Mouse (Mus musculus) kidney, postnatal 0 days (tissue): Measurements from ENCODE around the gene Srgap2. TPM values are rescaled to one million over a fixed set of nuclear protein-coding genes. Genes with fewer than 3 reads are reported as not detected.

Source experiments
- ATAC-seq: fragments of 200-750 bp; cut with Nextera tagmentation; replicated peaks from 2 replicates; pipeline ENCODE4 v1.8.0; 2017; ENCODE audit warnings: low read depth, moderate number of reproducible peaks, moderate TSS enrichment, moderate library complexity; ENCODE audit not compliant: low FRiP score
- DNase-seq: peaks from one replicate; pipeline ENCODE4 v3.0.0-alpha.2; 2016; ENCODE audit warnings: low spot score
- H3K27ac ChIP-seq: fragments of 300-500 bp; sonication (generic); 2 replicates; pipeline ENCODE4 v1.5.1; 2014; ENCODE audit warnings: mild to moderate bottlenecking
- H3K27me3 ChIP-seq: fragments of 300-500 bp; sonication (generic); 2 replicates; pipeline ENCODE4 v1.6.1; 2014; ENCODE audit warnings: low read length, mixed read lengths; ENCODE audit not compliant: insufficient read depth
- H3K36me3 ChIP-seq: fragments of 300-500 bp; sonication (generic); 2 replicates; pipeline ENCODE4 v1.6.1; 2014; ENCODE audit warnings: low read length, mixed read lengths; ENCODE audit not compliant: insufficient read depth
- H3K4me1 ChIP-seq: fragments of 300-500 bp; sonication (generic); replicated peaks from 2 replicates; pipeline ENCODE4 v1.6.1; 2014; ENCODE audit warnings: antibody characterized with exemption, low read length, mixed read lengths; ENCODE audit not compliant: insufficient read depth
- H3K4me2 ChIP-seq: fragments of 300-500 bp; sonication (generic); 2 replicates; pipeline ENCODE4 v1.6.1; 2014; ENCODE audit warnings: mild to moderate bottlenecking, low read length, moderate library complexity, mixed read lengths
- H3K4me3 ChIP-seq: fragments of 300-500 bp; sonication (generic); replicated peaks from 2 replicates; pipeline ENCODE4 v1.5.1; 2014; ENCODE audit warnings: low read depth, low read length
- H3K9ac ChIP-seq: fragments of 300-500 bp; sonication (generic); 2 replicates; pipeline ENCODE4 v1.6.1; 2014; ENCODE audit warnings: low read depth, low read length
- H3K9me3 ChIP-seq: fragments of 300-500 bp; sonication (generic); replicated peaks from 2 replicates; pipeline ENCODE4 v1.6.1; 2016; ENCODE audit warnings: low read length, inconsistent platforms, mixed read lengths
- CTCF ChIP-seq: IDR thresholded peaks from 2 replicates; pipeline ENCODE4 v1.5.1; 2016; ENCODE audit warnings: antibody characterized with exemption, low read depth, mild to moderate bottlenecking, moderate library complexity
- WGBS: fragments of 180-500 bp; shearing (Covaris S2); extraction: QIAGEN DNeasy Blood & Tissue Kit; methylation state at CpG from one replicate; pipeline ENCODE4 v1.1.7; 2014; 5-methylcytosine and 5-hydroxymethylcytosine counted together
- polyA plus RNA-seq: library from polyadenylated mRNA; unstranded; fragments of >200 nt; fragmentation: Nextera tagmentation; extraction: Ambion mirVana; gene quantifications from 2 replicates; pipeline ENCODE4 v1.2.1, GENCODE M21; 2015

The Srgap2 gene
- polyA plus RNA-seq, 1 experiment from 2014 or later: 6.9 TPM

- no peak overlapping the region for H3K4me3 ChIP-seq
- H3K27me3 ChIP-seq: no peaks in the 10 kb centered on the region
- H3K36me3 ChIP-seq: 0 out of 2 replicates have a peak, but pooled peaks cover 1% of the 10 kb centered on the region
- H3K9me3 ChIP-seq: no peaks in the 10 kb centered on the region
- no peak overlapping the region for H3K9ac ChIP-seq
- H3K4me2 ChIP-seq: no peak overlapping the region
- no peaks in the 10 kb centered on the region for H3K4me1 ChIP-seq
- ATAC-seq (no peak), DNase-seq (no peak)
- H3K27ac ChIP-seq: no peak overlapping the region
- no peak for TF ChIP-seq CTCF
- WGBS: 86% methylated on average over 3 of the region's 3 CpGs
Observed at GRCm38 (mm10) chr1:131360800-131361199, 166.4 kb downstream of the Srgap2 start.

GRCm38 (mm10) chr1:131359609-131360008 is 167.5 kb downstream of the Srgap2 start:
- Histone ChIP-seq H3K4me1 (no peaks in the 10 kb centered on the region), H3K27me3 (no peaks in the 10 kb centered on the region), H3K9ac (no peak overlapping the region), H3K9me3 (no peaks in the 10 kb centered on the region), H3K4me3 (no peak overlapping the region), H3K4me2 (no peak overlapping the region), H3K36me3 (0 out of 2 replicates have a peak, but pooled peaks cover 6% of the 10 kb centered on the region), H3K27ac (no peak overlapping the region)
- 85% methylated on average over 1 of the region's 1 CpGs for WGBS
- TF ChIP-seq CTCF: no peak
- ATAC-seq (no peak), DNase-seq (no peak)

- H3K4me2 ChIP-seq: no peak overlapping the region
- H3K4me3 ChIP-seq: no peak overlapping the region
- no peaks in the 10 kb centered on the region for H3K9me3 ChIP-seq
- H3K27me3 ChIP-seq: no peaks in the 10 kb centered on the region
- WGBS: 97% methylated on average over 1 of the region's 1 CpGs
- 0 out of 2 replicates have a peak, but pooled peaks cover 10% of the 10 kb centered on the region for H3K36me3 ChIP-seq
- no peak overlapping the region for H3K27ac ChIP-seq
- TF ChIP-seq CTCF: no peak
- DNase-seq: no peak
- no peak overlapping the region for H3K9ac ChIP-seq
- no peak for ATAC-seq
- no peaks in the 10 kb centered on the region for H3K4me1 ChIP-seq
Observed at GRCm38 (mm10) chr1:131357213-131357612, 169.9 kb downstream of the Srgap2 start.

- Histone ChIP-seq H3K36me3 (0 out of 2 replicates have a peak, but pooled peaks cover 16% of the 10 kb centered on the region), H3K4me3 (no peak overlapping the region), H3K4me1 (no peaks in the 10 kb centered on the region; the same call in 1 of the 2 replicates), H3K27ac (no peak overlapping the region), H3K4me2 (no peak overlapping the region), H3K27me3 (no peaks in the 10 kb centered on the region), H3K9ac (no peak overlapping the region), H3K9me3 (no peaks in the 10 kb centered on the region)
- TF ChIP-seq CTCF: no peak
- DNase-seq (peak; percentile 51), ATAC-seq (0 out of 2 replicates have a peak, but pooled peaks have one; percentile 17)
- 54% methylated on average over 2 of the region's 2 CpGs for WGBS
Observed at GRCm38 (mm10) chr1:131351436-131351835, 175.7 kb downstream of the Srgap2 start.

GRCm38 (mm10) chr1:131349993-131350510 is 177.1 kb downstream of the Srgap2 start:
- DNase-seq: no peak
- no peaks in the 10 kb centered on the region; the same call in 1 of the 2 replicates for H3K4me1 ChIP-seq
- H3K4me2 ChIP-seq: no peak overlapping the region
- 0 out of 2 replicates have a peak, but pooled peaks cover 12% of the 10 kb centered on the region for H3K36me3 ChIP-seq
- TF ChIP-seq CTCF: no peak
- no peak overlapping the region for H3K27ac ChIP-seq
- H3K27me3 ChIP-seq: no peaks in the 10 kb centered on the region
- H3K9ac ChIP-seq: no peak overlapping the region
- ATAC-seq: no peak
- no peak overlapping the region for H3K4me3 ChIP-seq
- 67% methylated on average over 1 of the region's 1 CpGs for WGBS
- no peaks in the 10 kb centered on the region for H3K9me3 ChIP-seq

- H3K9me3 ChIP-seq: no peaks in the 10 kb centered on the region
- 74% methylated on average over 2 of the region's 2 CpGs for WGBS
- no peak for ATAC-seq
- no peak for TF ChIP-seq CTCF
- no peak for DNase-seq
- H3K4me3 ChIP-seq: no peak overlapping the region
- no peak overlapping the region for H3K4me2 ChIP-seq
- H3K27me3 ChIP-seq: no peaks in the 10 kb centered on the region
- H3K9ac ChIP-seq: no peak overlapping the region
- H3K27ac ChIP-seq: no peak overlapping the region
- no peaks in the 10 kb centered on the region; the same call in 1 of the 2 replicates for H3K4me1 ChIP-seq
- H3K36me3 ChIP-seq: peaks cover 12% of the 10 kb centered on the region; the same call in 1 of the 2 replicates
Observed at GRCm38 (mm10) chr1:131347708-131348107, 179.4 kb downstream of the Srgap2 start.
